Mouse (Mus musculus): ENCODE results near the gene Esrrg. TPM values are rescaled to one million over a fixed set of nuclear protein-coding genes. Genes with fewer than 3 reads are reported as not detected.

The Esrrg gene
- polyA plus RNA-seq, 1 experiment from 2014 or later, result 34.5 TPM

- 78% methylated on average over 13 of the region's 13 CpGs for WGBS
- DNase-seq (no peak), ATAC-seq (ENCODE audit: low FRiP score, low TSS enrichment) (no peak)
- H3K4me3 ChIP-seq (replicated peaks; ENCODE audit: low read depth, low read length), result no peak overlapping the region
- H3K4me2 ChIP-seq (ENCODE audit: low read length), result no peak overlapping the region
- no peaks in the 10 kb centered on the region for H3K36me3 ChIP-seq (ENCODE audit: control insufficient read depth, insufficient read depth, low read length)
- no peak overlapping the region for H3K9ac ChIP-seq (replicated peaks; ENCODE audit: low read length)
- no peaks in the 10 kb centered on the region for H3K9me3 ChIP-seq (ENCODE audit: control insufficient read depth, low read length)
- H3K27me3 ChIP-seq (ENCODE audit: control insufficient read depth, insufficient read depth, low read length), result no peaks in the 10 kb centered on the region
- H3K4me1 ChIP-seq (ENCODE audit: control insufficient read depth, insufficient read depth, low read length), result no peaks in the 10 kb centered on the region
- H3K27ac ChIP-seq (replicated peaks; ENCODE audit: low read depth, low read length), result no peak overlapping the region
Measured at GRCm38 (mm10) chr1:188006820-188007491, 398.4 kb downstream of the Esrrg start.

DNA sequence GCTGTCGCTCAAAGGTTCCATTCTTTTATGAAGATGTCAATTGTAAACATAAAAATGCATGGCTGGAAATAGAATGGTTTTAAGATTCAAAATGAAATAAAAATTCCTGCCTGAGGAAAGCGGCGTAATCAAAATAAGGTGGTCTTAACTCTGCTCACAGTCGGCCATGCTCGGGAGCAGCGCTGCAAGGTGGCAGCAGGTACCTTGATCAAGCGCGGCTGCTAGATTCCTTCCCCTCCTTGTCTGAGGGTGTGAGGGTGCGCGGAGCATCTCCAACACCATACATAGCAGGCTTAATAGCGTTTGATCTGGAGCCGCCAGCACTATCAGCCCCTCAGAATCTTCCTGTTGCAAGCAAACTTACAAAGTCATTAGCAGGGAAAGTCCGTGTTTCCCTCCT is 399.9 kb downstream of the Esrrg start:
- Histone ChIP-seq H3K9me3 (ENCODE audit: control insufficient read depth, low read length) (no peaks in the 10 kb centered on the region), H3K27ac (replicated peaks; ENCODE audit: low read depth, low read length) (no peak overlapping the region), H3K4me2 (ENCODE audit: low read length) (no peak overlapping the region), H3K4me1 (ENCODE audit: control insufficient read depth, insufficient read depth, low read length) (no peaks in the 10 kb centered on the region), H3K27me3 (ENCODE audit: control insufficient read depth, insufficient read depth, low read length) (no peaks in the 10 kb centered on the region), H3K4me3 (replicated peaks; ENCODE audit: low read depth, low read length) (no peak overlapping the region), H3K36me3 (ENCODE audit: control insufficient read depth, insufficient read depth, low read length) (no peaks in the 10 kb centered on the region), H3K9ac (replicated peaks; ENCODE audit: low read length) (no peak overlapping the region)
- no peak for DNase-seq
- 68% methylated on average over 13 of the region's 13 CpGs for WGBS
- ATAC-seq (ENCODE audit: low FRiP score, low TSS enrichment), result no peak

DNA sequence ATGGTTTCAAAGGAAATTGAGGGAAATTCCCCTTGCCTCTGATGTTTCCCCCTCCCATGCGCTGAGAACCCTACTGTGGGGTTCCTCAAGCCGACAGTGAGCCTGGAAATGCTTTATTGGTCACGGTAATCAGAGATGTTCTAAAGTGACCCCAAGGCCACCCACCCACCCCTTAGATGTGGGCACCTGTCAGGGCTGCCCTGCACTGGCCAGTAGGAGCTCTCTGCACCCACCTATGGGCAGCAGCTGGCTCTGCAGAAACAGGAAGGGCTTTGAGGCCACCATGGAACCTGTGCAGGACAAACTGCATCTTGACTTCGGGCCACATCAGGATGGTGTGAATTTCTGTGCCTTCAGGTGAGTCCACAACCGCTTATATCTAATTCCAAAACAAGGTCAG is 401.3 kb downstream of the Esrrg start:
- H3K27ac ChIP-seq (replicated peaks; ENCODE audit: low read depth, low read length), result no peak overlapping the region
- WGBS, result 69% methylated on average over 5 of the region's 5 CpGs
- H3K4me1 ChIP-seq (ENCODE audit: control insufficient read depth, insufficient read depth, low read length), result no peaks in the 10 kb centered on the region
- no peaks in the 10 kb centered on the region for H3K27me3 ChIP-seq (ENCODE audit: control insufficient read depth, insufficient read depth, low read length)
- no peaks in the 10 kb centered on the region for H3K36me3 ChIP-seq (ENCODE audit: control insufficient read depth, insufficient read depth, low read length)
- no peak for DNase-seq
- no peak for ATAC-seq (ENCODE audit: low FRiP score, low TSS enrichment)
- H3K9ac ChIP-seq (replicated peaks; ENCODE audit: low read length), result no peak overlapping the region
- H3K9me3 ChIP-seq (ENCODE audit: control insufficient read depth, low read length), result no peaks in the 10 kb centered on the region
- H3K4me3 ChIP-seq (replicated peaks; ENCODE audit: low read depth, low read length), result no peak overlapping the region
- no peak overlapping the region for H3K4me2 ChIP-seq (ENCODE audit: low read length)

DNA sequence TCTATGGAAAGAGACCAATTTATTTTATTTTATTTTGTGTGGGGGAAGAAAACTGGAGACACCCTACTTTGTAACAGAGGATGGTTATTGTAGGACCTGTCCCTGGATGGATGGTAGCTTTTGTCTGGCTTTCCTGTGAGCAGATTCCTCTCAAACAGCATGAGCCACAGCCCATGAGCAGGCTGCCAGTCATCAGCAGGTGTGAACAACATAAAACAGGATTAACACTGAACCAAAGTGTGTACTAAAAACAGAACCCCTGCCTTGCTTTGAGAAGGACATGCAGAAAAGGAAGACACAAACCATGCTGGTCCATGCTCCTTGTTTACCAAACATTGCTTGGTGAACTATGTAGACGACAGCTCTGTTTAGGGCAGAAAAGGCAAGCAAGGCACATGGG is 402.3 kb downstream of the Esrrg start:
- WGBS, result 83% methylated on average over 1 of the region's 1 CpGs
- no peak overlapping the region for H3K9ac ChIP-seq (replicated peaks; ENCODE audit: low read length)
- ATAC-seq (ENCODE audit: low FRiP score, low TSS enrichment) (no peak), DNase-seq (no peak)
- no peaks in the 10 kb centered on the region for H3K4me1 ChIP-seq (ENCODE audit: control insufficient read depth, insufficient read depth, low read length)
- H3K36me3 ChIP-seq (ENCODE audit: control insufficient read depth, insufficient read depth, low read length), result no peaks in the 10 kb centered on the region
- no peaks in the 10 kb centered on the region for H3K27me3 ChIP-seq (ENCODE audit: control insufficient read depth, insufficient read depth, low read length)
- H3K4me2 ChIP-seq (ENCODE audit: low read length), result no peak overlapping the region
- no peak overlapping the region for H3K27ac ChIP-seq (replicated peaks; ENCODE audit: low read depth, low read length)
- no peaks in the 10 kb centered on the region for H3K9me3 ChIP-seq (ENCODE audit: control insufficient read depth, low read length)
- no peak overlapping the region for H3K4me3 ChIP-seq (replicated peaks; ENCODE audit: low read depth, low read length)

DNA sequence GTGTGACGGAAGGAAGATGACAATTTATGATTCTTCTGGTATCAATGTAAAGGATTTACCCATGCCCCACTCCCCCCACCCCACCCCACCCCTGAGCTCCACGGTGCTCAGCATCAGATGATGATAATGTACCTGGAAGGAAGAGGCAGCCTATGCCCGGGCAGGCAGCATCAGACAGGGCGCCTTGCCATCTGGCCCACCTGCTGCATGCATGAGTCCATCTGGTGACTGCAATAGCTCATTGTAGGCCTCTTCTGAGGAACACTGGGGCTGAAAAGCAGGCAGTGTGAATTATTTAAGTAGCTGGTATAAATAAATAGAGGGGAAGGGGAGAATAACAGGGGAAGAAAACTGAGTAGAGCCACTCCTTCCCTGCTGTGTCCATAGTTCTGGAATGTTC is 405.8 kb downstream of the Esrrg start:
- WGBS, result 69% methylated on average over 4 of the region's 4 CpGs
- Histone ChIP-seq H3K27me3 (ENCODE audit: control insufficient read depth, insufficient read depth, low read length) (no peaks in the 10 kb centered on the region), H3K4me1 (ENCODE audit: control insufficient read depth, insufficient read depth, low read length) (no peaks in the 10 kb centered on the region), H3K4me3 (replicated peaks; ENCODE audit: low read depth, low read length) (no peak overlapping the region), H3K36me3 (ENCODE audit: control insufficient read depth, insufficient read depth, low read length) (no peaks in the 10 kb centered on the region), H3K4me2 (ENCODE audit: low read length) (no peak overlapping the region), H3K9ac (replicated peaks; ENCODE audit: low read length) (no peak overlapping the region), H3K9me3 (ENCODE audit: control insufficient read depth, low read length) (no peaks in the 10 kb centered on the region), H3K27ac (replicated peaks; ENCODE audit: low read depth, low read length) (no peak overlapping the region)
- no peak for DNase-seq
- ATAC-seq (ENCODE audit: low FRiP score, low TSS enrichment), result no peak

DNA sequence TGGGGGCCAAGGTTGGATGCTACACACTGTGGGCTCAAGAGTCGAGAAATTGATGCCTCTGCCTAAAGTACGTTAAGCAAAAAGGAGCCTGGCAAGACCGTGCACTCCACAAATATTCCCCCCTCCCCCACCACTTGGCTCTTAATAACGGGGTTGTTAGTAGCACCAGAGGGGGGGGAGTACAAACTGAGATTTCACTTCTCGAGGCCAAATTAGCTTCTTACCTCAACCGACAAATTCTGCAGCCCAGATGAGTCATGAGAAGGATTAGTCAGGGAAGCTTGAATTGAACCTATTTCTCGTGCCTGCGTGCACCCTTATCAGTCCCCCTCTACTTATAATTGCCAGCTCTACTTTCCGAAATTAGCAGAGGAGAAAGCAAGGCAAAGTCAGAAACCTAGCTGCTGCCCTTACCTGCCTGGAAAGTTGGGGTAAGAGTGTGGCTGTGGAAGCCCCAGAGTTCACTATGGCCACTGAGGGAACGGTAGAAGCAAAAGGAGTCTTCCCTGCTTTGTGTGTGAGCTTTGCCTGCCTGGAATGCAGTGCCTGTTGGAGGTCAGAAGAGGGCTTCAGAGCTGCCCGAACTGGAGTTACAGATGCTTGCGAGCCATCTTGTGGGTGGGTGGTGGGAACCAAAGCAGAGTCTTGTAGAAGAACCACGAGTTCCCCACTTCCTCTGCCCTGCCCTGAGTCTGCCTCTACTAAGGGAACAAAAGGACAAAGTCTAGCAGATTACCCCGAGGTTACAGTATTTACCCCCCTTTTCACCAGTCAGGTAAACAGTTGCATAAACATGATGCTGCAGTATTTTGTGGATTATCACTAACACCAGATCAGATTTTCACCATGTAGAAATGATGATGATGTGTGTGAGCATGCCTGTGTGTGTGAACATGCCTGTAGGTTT is 409.6 kb downstream of the Esrrg start:
- Histone ChIP-seq H3K4me1 (ENCODE audit: control insufficient read depth, insufficient read depth, low read length) (no peaks in the 10 kb centered on the region), H3K36me3 (ENCODE audit: control insufficient read depth, insufficient read depth, low read length) (no peaks in the 10 kb centered on the region), H3K27me3 (ENCODE audit: control insufficient read depth, insufficient read depth, low read length) (no peaks in the 10 kb centered on the region), H3K27ac (replicated peaks; ENCODE audit: low read depth, low read length) (no peak overlapping the region), H3K9me3 (ENCODE audit: control insufficient read depth, low read length) (no peaks in the 10 kb centered on the region), H3K9ac (replicated peaks; ENCODE audit: low read length) (no peak overlapping the region), H3K4me2 (ENCODE audit: low read length) (no peak overlapping the region), H3K4me3 (replicated peaks; ENCODE audit: low read depth, low read length) (no peak overlapping the region)
- WGBS, result 66% methylated on average over 14 of the region's 14 CpGs
- no peak for DNase-seq
- no peak for ATAC-seq (ENCODE audit: low FRiP score, low TSS enrichment)

GRCm38 (mm10) chr1:188029205-188029604 is 420.6 kb downstream of the Esrrg start:
- peaks cover 7% of the 10 kb centered on the region for H3K4me1 ChIP-seq (ENCODE audit: control insufficient read depth, insufficient read depth, low read length)
- no peaks in the 10 kb centered on the region for H3K27me3 ChIP-seq (ENCODE audit: control insufficient read depth, insufficient read depth, low read length)
- peak overlapping the region; percentile 31 for H3K4me2 ChIP-seq (ENCODE audit: low read length)
- WGBS, result 38% methylated on average over 8 of the region's 8 CpGs
- H3K27ac ChIP-seq (replicated peaks; ENCODE audit: low read depth, low read length), result no peak overlapping the region
- no peak overlapping the region for H3K9ac ChIP-seq (replicated peaks; ENCODE audit: low read length)
- H3K36me3 ChIP-seq (ENCODE audit: control insufficient read depth, insufficient read depth, low read length), result no peaks in the 10 kb centered on the region
- ATAC-seq (ENCODE audit: low FRiP score, low TSS enrichment) (no peak), DNase-seq (peak; percentile 51)
- H3K4me3 ChIP-seq (replicated peaks; ENCODE audit: low read depth, low read length), result no peak overlapping the region
- no peaks in the 10 kb centered on the region for H3K9me3 ChIP-seq (ENCODE audit: control insufficient read depth, low read length)

DNA sequence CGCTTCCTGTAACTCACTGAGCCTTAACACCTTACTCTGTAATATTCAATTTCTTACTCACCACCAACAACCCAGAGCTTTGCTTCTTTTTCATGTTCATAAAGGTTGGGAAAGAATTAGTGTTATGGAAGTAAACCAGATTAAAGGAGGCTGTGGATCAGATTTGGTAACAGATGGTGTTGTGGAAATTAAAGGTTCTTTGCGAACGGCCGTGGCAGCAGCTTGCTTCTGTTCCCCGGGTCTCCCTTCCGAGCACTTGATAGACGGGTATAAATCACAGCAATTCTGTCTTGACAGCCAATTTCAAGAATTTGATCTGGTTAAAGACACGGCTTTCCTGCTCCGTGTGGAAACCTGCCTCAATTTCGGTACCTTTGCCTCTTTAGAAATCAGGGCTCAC is 421.5 kb downstream of the Esrrg start:
- ATAC-seq (ENCODE audit: low FRiP score, low TSS enrichment) (no peak), DNase-seq (peak; percentile 30)
- Histone ChIP-seq H3K9me3 (ENCODE audit: control insufficient read depth, low read length) (no peaks in the 10 kb centered on the region), H3K9ac (replicated peaks; ENCODE audit: low read length) (no peak overlapping the region), H3K27me3 (ENCODE audit: control insufficient read depth, insufficient read depth, low read length) (no peaks in the 10 kb centered on the region), H3K36me3 (ENCODE audit: control insufficient read depth, insufficient read depth, low read length) (no peaks in the 10 kb centered on the region), H3K4me1 (ENCODE audit: control insufficient read depth, insufficient read depth, low read length) (peaks cover 7% of the 10 kb centered on the region), H3K27ac (replicated peaks; ENCODE audit: low read depth, low read length) (no peak overlapping the region), H3K4me3 (replicated peaks; ENCODE audit: low read depth, low read length) (no peak overlapping the region), H3K4me2 (ENCODE audit: low read length) (no peak overlapping the region)
- WGBS, result 33% methylated on average over 10 of the region's 10 CpGs

- no peak overlapping the region for H3K27ac ChIP-seq (replicated peaks; ENCODE audit: low read depth, low read length)
- ATAC-seq (ENCODE audit: low FRiP score, low TSS enrichment), result no peak
- no peaks in the 10 kb centered on the region for H3K36me3 ChIP-seq (ENCODE audit: control insufficient read depth, insufficient read depth, low read length)
- no peak overlapping the region for H3K4me3 ChIP-seq (replicated peaks; ENCODE audit: low read depth, low read length)
- no peaks in the 10 kb centered on the region for H3K27me3 ChIP-seq (ENCODE audit: control insufficient read depth, insufficient read depth, low read length)
- WGBS, result 29% methylated on average over 4 of the region's 4 CpGs
- no peaks in the 10 kb centered on the region for H3K9me3 ChIP-seq (ENCODE audit: control insufficient read depth, low read length)
- no peak for DNase-seq
- no peak overlapping the region for H3K4me2 ChIP-seq (ENCODE audit: low read length)
- no peak overlapping the region for H3K9ac ChIP-seq (replicated peaks; ENCODE audit: low read length)
- peaks cover 7% of the 10 kb centered on the region for H3K4me1 ChIP-seq (ENCODE audit: control insufficient read depth, insufficient read depth, low read length)
Measured at GRCm38 (mm10) chr1:188031276-188031675, 422.7 kb downstream of the Esrrg start.
